Mouse (Mus musculus) frontal cortex, adult (tissue): ENCODE measurements around the gene Efhc1.
A peak's percentile ranks its signal among the peaks of the same experiment; 100 is the strongest.

Source experiments
- ATAC-seq: cut with Nextera tagmentation; 2 replicates; pipeline ENCODE4 v1.9.2; 2017; ENCODE audit warnings: mild to moderate bottlenecking, moderate library complexity, mixed read lengths; ENCODE audit not compliant: low TSS enrichment

Efhc1 gene

GRCm38 (mm10) chr1:20943016-20943415 is 8.4 kb upstream of the Efhc1 start:
- no peak for ATAC-seq

DNA sequence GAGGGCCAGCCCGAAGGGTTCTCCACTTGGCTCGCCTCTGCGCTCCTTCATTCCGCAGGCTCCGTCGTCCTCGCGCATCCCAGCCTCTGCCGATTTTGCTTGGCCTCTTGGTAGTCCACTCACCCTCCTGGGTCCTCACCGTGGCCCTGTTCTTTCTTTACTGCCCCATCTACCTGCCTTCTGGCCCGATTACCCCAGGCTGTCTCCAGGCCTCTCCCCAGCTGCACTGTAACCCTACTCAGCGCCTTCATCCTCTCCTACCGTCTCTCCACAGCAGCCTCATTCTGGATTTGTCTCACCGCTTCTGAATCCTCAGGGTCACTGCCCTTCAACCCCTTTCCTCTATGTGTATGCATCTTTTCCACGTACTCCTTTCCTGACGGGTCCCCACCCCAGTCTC is 373 bp downstream of the Efhc1 start:
- ATAC-seq = peak; percentile 75

- no peak for ATAC-seq
Observed at GRCm38 (mm10) chr1:20954876-20955275, 3.5 kb downstream of the Efhc1 start.

DNA sequence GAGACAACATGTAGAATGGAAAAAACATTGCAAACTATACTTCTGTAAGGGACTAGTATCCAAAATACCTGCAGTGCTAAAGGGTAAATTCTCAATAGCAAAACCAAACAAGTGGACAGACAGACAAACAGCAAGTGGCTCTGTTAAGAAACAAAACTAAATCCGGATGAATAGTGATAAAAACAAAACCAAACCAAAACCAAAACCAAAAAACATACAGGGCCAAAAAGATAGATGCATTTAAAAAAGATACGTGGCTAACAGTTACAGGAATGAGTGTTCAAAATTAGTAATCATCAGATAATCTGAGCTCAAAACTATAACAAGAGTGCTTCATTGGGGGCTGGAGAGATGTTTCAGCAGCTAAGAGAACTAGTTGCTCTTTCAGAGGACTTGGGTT is 18.2 kb downstream of the Efhc1 start:
- no peak for ATAC-seq

DNA sequence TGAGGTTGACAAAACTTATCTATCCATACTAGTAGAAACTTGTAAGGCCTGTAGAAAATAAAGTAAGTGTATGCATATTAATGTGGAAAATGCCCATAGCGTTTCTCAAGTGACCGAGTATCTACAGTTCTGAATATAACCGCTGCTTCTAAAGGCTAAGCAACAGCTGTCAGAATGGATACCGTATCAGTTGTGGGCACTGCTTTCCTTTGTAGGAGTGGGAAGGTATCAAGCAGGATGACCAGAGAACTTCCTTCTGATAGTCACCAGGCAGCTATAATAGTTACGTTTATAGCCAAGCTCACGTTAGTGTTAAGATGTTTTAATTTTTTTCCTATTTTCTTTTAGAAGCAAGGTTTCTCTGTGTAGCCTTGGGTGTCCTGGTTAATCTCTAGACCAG is 22.0 kb downstream of the Efhc1 start:
- ATAC-seq = no peak

DNA sequence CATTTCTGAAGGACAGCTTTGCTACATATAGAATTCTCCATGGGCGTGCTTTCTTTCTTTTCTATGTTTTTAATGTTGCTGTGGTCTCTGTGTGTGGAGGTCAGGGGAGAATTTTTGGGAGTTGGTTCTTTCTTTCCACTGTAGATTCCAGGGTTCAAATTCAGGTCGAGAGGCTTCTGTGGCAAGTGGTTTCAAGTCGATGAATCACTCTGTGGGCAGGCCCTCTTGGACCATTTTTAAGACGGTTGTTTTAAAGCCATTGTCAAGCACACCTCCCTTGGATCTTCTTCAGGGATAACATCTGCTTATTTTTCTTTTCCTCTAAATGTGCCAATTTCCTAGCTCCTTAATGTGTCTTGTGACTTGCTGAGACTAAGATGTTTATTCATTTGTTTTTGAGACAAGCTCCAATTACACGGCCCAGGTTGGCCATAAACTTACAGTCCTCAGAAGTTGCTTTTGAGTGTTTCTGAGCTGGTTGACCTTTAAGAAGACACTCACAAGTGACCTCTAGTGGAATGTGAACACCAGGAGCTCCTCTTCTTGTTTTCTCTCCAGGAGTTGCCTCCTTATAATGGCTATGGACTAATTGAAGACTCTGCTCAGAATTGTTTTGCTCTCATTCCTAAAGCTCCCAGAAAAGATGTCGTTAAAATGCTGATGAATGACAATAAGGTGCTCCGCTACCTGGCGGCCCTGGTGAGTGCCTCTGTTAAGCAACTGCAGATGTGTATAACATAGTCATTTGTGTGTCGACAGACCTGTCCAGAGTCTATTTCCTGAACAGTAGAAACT is 23.1 kb downstream of the Efhc1 start:
- no peak for ATAC-seq

- ATAC-seq = no peak
Observed at GRCm38 (mm10) chr1:20980553-20980952, 29.1 kb downstream of the Efhc1 start.

- ATAC-seq = peak; percentile 79
Observed at GRCm38 (mm10) chr1:20981764-20982163, 30.3 kb downstream of the Efhc1 start.

GRCm38 (mm10) chr1:20984103-20984502 is 32.7 kb downstream of the Efhc1 start:
- no peak for ATAC-seq

GRCm38 (mm10) chr1:20984582-20984981 is 33.2 kb downstream of the Efhc1 start:
- ATAC-seq = no peak

- ATAC-seq = no peak
Observed at GRCm38 (mm10) chr1:20986378-20987056, 35.1 kb downstream of the Efhc1 start.

GRCm38 (mm10) chr1:20989461-20990083 is 38.1 kb downstream of the Efhc1 start:
- no peak for ATAC-seq

DNA sequence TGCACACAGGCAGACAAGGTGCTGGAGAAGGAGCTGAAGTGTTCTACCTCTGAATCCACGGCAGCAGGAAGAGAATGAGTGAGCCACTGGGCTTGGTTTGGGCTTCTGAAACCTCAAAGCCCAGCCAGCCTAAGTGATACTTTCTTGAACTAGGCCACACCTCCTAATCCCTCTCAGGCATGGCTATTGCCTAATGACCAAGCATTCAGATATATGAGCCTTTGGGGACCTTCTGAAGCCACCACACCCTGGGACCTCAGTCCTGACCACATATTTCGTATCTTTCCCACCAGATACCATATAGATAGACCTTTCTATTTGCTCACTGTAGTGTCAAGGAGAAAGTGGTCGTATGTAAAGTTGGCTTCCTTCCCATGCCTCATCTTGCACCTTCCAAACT is 42.3 kb downstream of the Efhc1 start:
- ATAC-seq = no peak

DNA sequence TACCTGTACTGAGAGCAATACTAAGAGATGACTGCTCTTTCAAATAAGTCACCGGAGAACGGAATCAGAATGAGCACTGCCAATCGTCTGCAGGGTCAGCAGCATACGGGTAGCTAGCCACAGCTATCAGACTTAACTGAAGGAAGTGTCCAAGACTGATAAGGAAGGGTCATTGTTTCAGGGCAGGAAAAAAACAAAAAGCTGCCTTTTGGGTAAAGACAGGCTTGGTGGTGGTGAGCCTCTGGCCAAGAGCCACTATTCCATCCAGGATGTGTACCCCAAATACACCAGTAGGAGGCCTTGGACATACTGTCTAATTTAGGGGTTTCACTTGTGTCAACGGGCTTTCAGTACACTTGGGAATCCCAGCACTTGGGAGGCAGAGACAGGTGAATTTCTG is 42.9 kb downstream of the Efhc1 start:
- ATAC-seq = no peak

GRCm38 (mm10) chr1:20995331-20995986 is 44.0 kb downstream of the Efhc1 start:
- peak; percentile 72 for ATAC-seq

DNA sequence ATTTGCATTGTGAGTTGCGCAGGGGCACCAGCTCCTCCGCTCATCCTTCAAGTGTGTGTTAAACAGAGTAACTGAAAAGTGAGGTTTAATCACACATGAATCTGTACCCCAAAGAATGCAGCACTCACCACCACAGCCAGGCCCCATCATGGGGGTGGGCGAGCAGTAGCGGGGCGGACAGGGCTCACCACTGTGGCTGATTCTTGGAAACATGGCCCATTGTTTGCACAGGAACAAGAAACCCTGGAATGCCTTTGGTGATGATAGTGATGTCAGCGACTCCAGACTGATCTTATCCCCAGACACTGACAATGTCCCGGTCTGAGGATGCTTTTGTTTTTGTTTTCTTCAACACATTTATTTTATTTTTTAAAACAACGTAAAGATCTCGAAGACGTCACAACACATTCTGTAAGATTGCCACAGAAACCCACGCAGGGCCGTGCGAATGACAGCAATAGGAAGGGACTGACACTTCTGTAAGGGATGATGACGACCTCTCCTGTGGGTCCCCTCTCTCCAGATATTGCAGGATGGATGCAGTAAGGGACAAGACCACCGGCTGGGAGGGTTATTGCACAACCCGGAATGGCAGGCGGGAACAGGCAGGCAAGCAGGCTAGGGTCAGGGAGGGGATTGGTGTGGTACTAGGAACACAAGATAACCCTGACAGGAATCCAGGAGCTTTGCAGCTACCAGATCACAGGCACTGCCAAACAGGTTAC is 45.3 kb downstream of the Efhc1 start:
- no peak for ATAC-seq

DNA sequence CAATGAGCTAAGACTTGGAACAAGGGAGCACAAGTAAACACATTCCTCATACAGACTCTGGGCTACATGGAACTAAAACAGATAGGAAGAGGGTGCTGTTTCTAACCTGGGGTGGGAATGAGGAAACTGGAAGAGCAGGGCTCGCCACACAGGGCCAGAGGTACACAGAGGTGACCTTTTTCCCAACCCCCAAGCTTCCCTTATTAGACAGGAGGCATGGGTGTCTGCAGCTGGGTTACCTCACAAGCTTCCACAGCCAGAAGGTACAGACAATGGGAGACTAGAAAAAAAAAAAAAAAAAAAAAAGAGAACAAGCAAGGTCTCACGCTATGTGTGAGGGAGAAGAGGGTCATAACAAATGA is 45.9 kb downstream of the Efhc1 start:
- no peak for ATAC-seq

DNA sequence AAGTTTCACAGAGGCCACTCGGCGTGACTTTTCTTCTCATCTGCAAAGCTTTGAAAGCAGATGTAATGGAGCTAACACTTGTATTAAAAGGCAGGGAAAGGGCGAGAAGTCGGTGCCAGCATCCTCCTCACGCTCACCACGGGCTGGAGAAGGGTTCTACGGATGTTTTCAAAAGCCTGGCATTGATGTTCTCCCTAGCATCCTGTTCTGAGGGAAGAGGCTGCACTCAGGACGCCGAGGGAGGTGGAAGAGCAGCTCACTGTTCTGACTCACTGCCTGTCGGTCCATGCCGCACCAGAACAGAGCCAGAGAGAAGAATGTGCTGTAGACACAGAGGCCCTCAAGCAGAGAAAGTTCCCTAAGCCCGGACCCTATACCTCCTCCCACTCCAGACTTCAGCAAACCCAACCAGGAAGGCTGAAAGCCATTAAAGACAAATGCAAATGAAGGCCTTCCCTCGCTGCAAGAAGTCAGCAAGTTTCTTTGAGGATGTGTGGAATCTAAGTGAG is 46.5 kb downstream of the Efhc1 start:
- no peak for ATAC-seq

- ATAC-seq = peak; percentile 35
Observed at GRCm38 (mm10) chr1:21002246-21003142, 51.1 kb downstream of the Efhc1 start.

GRCm38 (mm10) chr1:21004596-21004995 is 53.2 kb downstream of the Efhc1 start:
- ATAC-seq = no peak

DNA sequence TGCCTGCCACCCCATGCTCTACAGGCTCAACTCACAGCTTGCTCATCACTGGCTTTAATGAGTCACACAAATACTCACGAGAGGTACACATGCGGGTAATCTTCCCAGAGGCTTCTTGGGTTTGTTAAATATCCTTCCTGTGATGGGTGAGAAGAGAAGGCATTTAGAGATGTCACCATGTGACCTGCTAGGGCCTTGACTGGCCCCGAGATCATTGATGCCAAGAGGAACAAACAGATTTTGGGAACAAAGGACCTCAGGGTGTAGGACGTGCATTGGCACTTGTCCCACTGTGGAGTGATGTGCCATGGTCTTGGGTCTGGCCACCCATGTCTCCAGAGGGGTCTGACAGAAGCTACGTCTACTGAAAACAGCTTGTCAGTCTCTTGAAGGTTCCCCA is 55.3 kb downstream of the Efhc1 start:
- ATAC-seq = no peak
